Mouse (Mus musculus) heart, postnatal 0 days (tissue): ENCODE data around the gene Alg3.

Source experiments
- CTCF ChIP-seq: IDR thresholded peaks from 2 replicates; pipeline ENCODE4 v1.5.1; 2016; ENCODE audit warnings: antibody characterized with exemption, control low read depth, low read depth
- EP300 ChIP-seq: IDR thresholded peaks from 2 replicates; pipeline ENCODE4 v1.6.1; 2016; ENCODE audit warnings: antibody characterized with exemption, low read depth

DNA sequence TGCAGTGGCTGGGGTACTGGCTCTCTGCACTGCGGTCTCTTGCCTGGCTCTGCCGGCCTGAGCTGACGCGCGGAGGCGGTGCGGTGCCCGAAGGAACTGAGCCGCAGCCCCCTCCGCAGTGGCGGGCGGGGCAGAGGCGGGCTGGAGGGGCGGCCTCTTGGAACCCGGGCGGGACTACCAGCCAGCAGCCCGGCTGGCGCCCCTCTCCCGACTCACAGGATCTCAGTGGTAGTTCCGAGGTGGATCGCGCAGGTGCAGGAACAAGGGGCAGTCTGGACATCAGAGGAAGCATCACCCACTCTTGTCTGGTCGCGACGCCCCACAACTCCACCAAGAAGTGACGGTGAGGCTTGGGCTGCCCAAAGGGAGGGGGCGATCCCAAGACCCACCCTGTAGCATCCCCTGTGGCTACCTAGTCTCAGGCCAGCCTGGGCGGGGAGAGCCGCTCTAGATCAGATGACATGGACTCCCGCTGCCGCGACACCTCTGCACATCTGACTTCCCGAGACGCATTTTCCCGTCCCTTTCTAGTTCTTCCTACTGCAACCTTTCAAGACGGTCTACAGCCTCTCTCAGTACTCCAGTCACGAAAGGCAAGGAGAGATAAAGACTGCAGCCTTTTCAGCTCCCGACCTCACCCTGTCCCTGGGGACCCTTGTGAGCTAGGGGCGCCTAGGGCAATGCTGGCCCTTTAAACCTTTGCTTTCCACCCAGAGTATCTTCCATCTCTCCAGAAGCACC is 21.4 kb downstream of the Alg3 start:
- TF ChIP-seq CTCF (no peak), EP300 (no peak)
